Mouse (Mus musculus): ENCODE results near the gene Cdhr2. TPM values are rescaled to one million over a fixed set of nuclear protein-coding genes. Genes with fewer than 3 reads are reported as not detected.

Gene Cdhr2
- polyA plus RNA-seq, 1 experiment from 2014 or later = 0.05 TPM

- Histone ChIP-seq H3K36me3 (ENCODE audit: control insufficient read depth, insufficient read depth, low read length) (peaks cover 69% of the 10 kb centered on the region), H3K9me3 (replicated peaks; ENCODE audit: control insufficient read depth, low read length) (no peaks in the 10 kb centered on the region), H3K9ac (ENCODE audit: low read length) (no peak overlapping the region), H3K4me1 (ENCODE audit: control insufficient read depth, insufficient read depth, low read length) (peaks cover 12% of the 10 kb centered on the region), H3K4me3 (ENCODE audit: low read depth, low read length) (no peak overlapping the region), H3K27ac (ENCODE audit: low read depth, low read length) (no peak overlapping the region), H3K4me2 (ENCODE audit: low read length) (no peak overlapping the region), H3K27me3 (replicated peaks; ENCODE audit: control insufficient read depth, insufficient read depth, low read length) (no peaks in the 10 kb centered on the region)
- WGBS = 78% methylated on average over 17 of the region's 17 CpGs
- ATAC-seq (no peak), DNase-seq (ENCODE audit: low spot score) (no peak)
Measured at GRCm38 (mm10) chr13:54680184-54680853, 20.9 kb upstream of the Cdhr2 start.

GRCm38 (mm10) chr13:54681291-54681690, 20.0 kb upstream of the Cdhr2 start:
- Histone ChIP-seq H3K4me3 (ENCODE audit: low read depth, low read length) (no peak overlapping the region), H3K27ac (ENCODE audit: low read depth, low read length) (no peak overlapping the region), H3K4me2 (ENCODE audit: low read length) (no peak overlapping the region), H3K36me3 (ENCODE audit: control insufficient read depth, insufficient read depth, low read length) (peaks cover 70% of the 10 kb centered on the region), H3K9ac (ENCODE audit: low read length) (no peak overlapping the region), H3K4me1 (ENCODE audit: control insufficient read depth, insufficient read depth, low read length) (peaks cover 19% of the 10 kb centered on the region), H3K27me3 (replicated peaks; ENCODE audit: control insufficient read depth, insufficient read depth, low read length) (no peaks in the 10 kb centered on the region), H3K9me3 (replicated peaks; ENCODE audit: control insufficient read depth, low read length) (no peaks in the 10 kb centered on the region)
- WGBS = 94% methylated on average over 4 of the region's 8 CpGs
- ATAC-seq (no peak), DNase-seq (ENCODE audit: low spot score) (no peak)

- Histone ChIP-seq H3K4me1 (ENCODE audit: control insufficient read depth, insufficient read depth, low read length) (peaks cover 19% of the 10 kb centered on the region), H3K4me3 (ENCODE audit: low read depth, low read length) (no peak overlapping the region), H3K27ac (ENCODE audit: low read depth, low read length) (no peak overlapping the region; the same call in 1 of the 2 replicates), H3K27me3 (replicated peaks; ENCODE audit: control insufficient read depth, insufficient read depth, low read length) (no peaks in the 10 kb centered on the region), H3K4me2 (ENCODE audit: low read length) (no peak overlapping the region), H3K9me3 (replicated peaks; ENCODE audit: control insufficient read depth, low read length) (no peaks in the 10 kb centered on the region), H3K36me3 (ENCODE audit: control insufficient read depth, insufficient read depth, low read length) (peaks cover 67% of the 10 kb centered on the region), H3K9ac (ENCODE audit: low read length) (no peak overlapping the region)
- ATAC-seq = no peak
- no peak for DNase-seq (ENCODE audit: low spot score)
- 90% methylated on average over 3 of the region's 3 CpGs for WGBS
Measured at GRCm38 (mm10) chr13:54683301-54683700, 18.0 kb upstream of the Cdhr2 start.

- ATAC-seq (no peak), DNase-seq (ENCODE audit: low spot score) (no peak)
- Histone ChIP-seq H3K4me3 (ENCODE audit: low read depth, low read length) (peak overlapping the region; percentile 96), H3K9ac (ENCODE audit: low read length) (peak overlapping the region; percentile 22; the same call in 1 of the 2 replicates), H3K27ac (ENCODE audit: low read depth, low read length) (no peak overlapping the region), H3K36me3 (ENCODE audit: control insufficient read depth, insufficient read depth, low read length) (peaks cover 57% of the 10 kb centered on the region), H3K4me2 (ENCODE audit: low read length) (peak overlapping the region; percentile 92), H3K9me3 (replicated peaks; ENCODE audit: control insufficient read depth, low read length) (no peaks in the 10 kb centered on the region), H3K4me1 (ENCODE audit: control insufficient read depth, insufficient read depth, low read length) (peaks cover 22% of the 10 kb centered on the region), H3K27me3 (replicated peaks; ENCODE audit: control insufficient read depth, insufficient read depth, low read length) (no peaks in the 10 kb centered on the region)
- WGBS = 63% methylated on average over 3 of the region's 3 CpGs
Measured at GRCm38 (mm10) chr13:54684140-54684896, 16.9 kb upstream of the Cdhr2 start.

GRCm38 (mm10) chr13:54685174-54685573, 16.1 kb upstream of the Cdhr2 start:
- Histone ChIP-seq H3K36me3 (ENCODE audit: control insufficient read depth, insufficient read depth, low read length) (peaks cover 51% of the 10 kb centered on the region), H3K9ac (ENCODE audit: low read length) (peak overlapping the region; percentile 99), H3K4me2 (ENCODE audit: low read length) (peak overlapping the region; percentile 92), H3K4me1 (ENCODE audit: control insufficient read depth, insufficient read depth, low read length) (peaks cover 22% of the 10 kb centered on the region), H3K27ac (ENCODE audit: low read depth, low read length) (no peak overlapping the region), H3K4me3 (ENCODE audit: low read depth, low read length) (peak overlapping the region; percentile 96), H3K9me3 (replicated peaks; ENCODE audit: control insufficient read depth, low read length) (no peaks in the 10 kb centered on the region), H3K27me3 (replicated peaks; ENCODE audit: control insufficient read depth, insufficient read depth, low read length) (no peaks in the 10 kb centered on the region)
- WGBS = 34% methylated on average over 2 of the region's 2 CpGs
- no peak for DNase-seq (ENCODE audit: low spot score)
- no peak for ATAC-seq

GRCm38 (mm10) chr13:54686139-54687053, 14.9 kb upstream of the Cdhr2 start:
- Histone ChIP-seq H3K27me3 (replicated peaks; ENCODE audit: control insufficient read depth, insufficient read depth, low read length) (no peaks in the 10 kb centered on the region), H3K9ac (ENCODE audit: low read length) (peak overlapping the region; percentile 99), H3K36me3 (ENCODE audit: control insufficient read depth, insufficient read depth, low read length) (peaks cover 38% of the 10 kb centered on the region), H3K4me1 (ENCODE audit: control insufficient read depth, insufficient read depth, low read length) (peaks cover 22% of the 10 kb centered on the region), H3K27ac (ENCODE audit: low read depth, low read length) (peak overlapping the region; percentile 99), H3K9me3 (replicated peaks; ENCODE audit: control insufficient read depth, low read length) (no peaks in the 10 kb centered on the region), H3K4me3 (ENCODE audit: low read depth, low read length) (peak overlapping the region; percentile 96), H3K4me2 (ENCODE audit: low read length) (peak overlapping the region; percentile 92)
- 5% methylated on average over 19 of the region's 19 CpGs for WGBS
- DNase-seq (ENCODE audit: low spot score) (no peak), ATAC-seq (no peak)

GRCm38 (mm10) chr13:54687096-54687495, 14.2 kb upstream of the Cdhr2 start:
- DNase-seq (ENCODE audit: low spot score) (peak; percentile 91), ATAC-seq (peak; percentile 79)
- H3K4me1 ChIP-seq (ENCODE audit: control insufficient read depth, insufficient read depth, low read length) = peaks cover 26% of the 10 kb centered on the region
- WGBS = under 1% methylated on average over 27 of the region's 35 CpGs
- H3K36me3 ChIP-seq (ENCODE audit: control insufficient read depth, insufficient read depth, low read length) = peaks cover 31% of the 10 kb centered on the region
- no peaks in the 10 kb centered on the region for H3K27me3 ChIP-seq (replicated peaks; ENCODE audit: control insufficient read depth, insufficient read depth, low read length)
- peak overlapping the region; percentile 92 for H3K4me2 ChIP-seq (ENCODE audit: low read length)
- H3K27ac ChIP-seq (ENCODE audit: low read depth, low read length) = peak overlapping the region; percentile 99
- H3K9ac ChIP-seq (ENCODE audit: low read length) = peak overlapping the region; percentile 99
- no peaks in the 10 kb centered on the region for H3K9me3 ChIP-seq (replicated peaks; ENCODE audit: control insufficient read depth, low read length)
- H3K4me3 ChIP-seq (ENCODE audit: low read depth, low read length) = peak overlapping the region; percentile 96

- under 1% methylated on average over 79 of the region's 82 CpGs for WGBS
- H3K4me1 ChIP-seq (ENCODE audit: control insufficient read depth, insufficient read depth, low read length) = peaks cover 33% of the 10 kb centered on the region
Measured at GRCm38 (mm10) chr13:54687575-54688424, 13.5 kb upstream of the Cdhr2 start.

More at GRCm38 (mm10) chr13:54687575-54688424, 13.5 kb upstream of the Cdhr2 start:
- no peaks in the 10 kb centered on the region for H3K9me3 ChIP-seq (replicated peaks; ENCODE audit: control insufficient read depth, low read length)
- ATAC-seq (peak; percentile 90), DNase-seq (ENCODE audit: low spot score) (peak; percentile 96)
- no peaks in the 10 kb centered on the region for H3K27me3 ChIP-seq (replicated peaks; ENCODE audit: control insufficient read depth, insufficient read depth, low read length)
- peaks cover 24% of the 10 kb centered on the region for H3K36me3 ChIP-seq (ENCODE audit: control insufficient read depth, insufficient read depth, low read length)
- peak overlapping the region; percentile 96 for H3K4me3 ChIP-seq (ENCODE audit: low read depth, low read length)
- H3K27ac ChIP-seq (ENCODE audit: low read depth, low read length) = peak overlapping the region; percentile 99
- peak overlapping the region; percentile 99 for H3K9ac ChIP-seq (ENCODE audit: low read length)
- H3K4me2 ChIP-seq (ENCODE audit: low read length) = peak overlapping the region; percentile 92

Data from forebrain, embryonic 14.5 days (tissue).